Mouse (Mus musculus) hindbrain, embryonic 13.5 days (tissue): Measurements from ENCODE around the gene Wdr75. TPM values are rescaled to one million over a fixed set of nuclear protein-coding genes. Genes with fewer than 3 reads are reported as not detected.

Experiments
- ATAC-seq: fragments of 200-750 bp; cut with Nextera tagmentation; 2 replicates; pipeline ENCODE4 v1.8.0; 2017; ENCODE audit warnings: moderate TSS enrichment; ENCODE audit not compliant: low FRiP score
- H3K27ac ChIP-seq: fragments of 300-500 bp; sonication (generic); 2 replicates; pipeline ENCODE4 v1.5.1; 2015; ENCODE audit warnings: inconsistent platforms, mild to moderate bottlenecking, moderate library complexity
- H3K27me3 ChIP-seq: fragments of 300-500 bp; sonication (generic); 2 replicates; pipeline ENCODE4 v1.6.1; 2015; ENCODE audit warnings: mild to moderate bottlenecking, inconsistent platforms
- H3K36me3 ChIP-seq: fragments of 300-500 bp; sonication (generic); 2 replicates; pipeline ENCODE4 v1.6.1; 2015; ENCODE audit warnings: mild to moderate bottlenecking, inconsistent platforms
- H3K4me1 ChIP-seq: fragments of 300-500 bp; sonication (generic); replicated peaks from 2 replicates; pipeline ENCODE4 v1.6.1; 2015; ENCODE audit warnings: inconsistent platforms
- H3K4me2 ChIP-seq: fragments of 300-500 bp; sonication (generic); 2 replicates; pipeline ENCODE4 v1.6.1; 2015; ENCODE audit warnings: inconsistent platforms, mild to moderate bottlenecking, moderate library complexity
- H3K4me3 ChIP-seq: fragments of 300-500 bp; sonication (generic); 2 replicates; pipeline ENCODE4 v1.5.1; 2015; ENCODE audit warnings: mild to moderate bottlenecking, inconsistent platforms
- H3K9ac ChIP-seq: fragments of 300-500 bp; sonication (generic); 2 replicates; pipeline ENCODE4 v1.6.1; 2015; ENCODE audit warnings: mild to moderate bottlenecking, inconsistent platforms
- H3K9me3 ChIP-seq: fragments of 300-500 bp; sonication (generic); 2 replicates; pipeline ENCODE4 v1.6.1; 2016; ENCODE audit warnings: inconsistent platforms
- WGBS: fragments of 180-500 bp; shearing (Covaris S2); methylation state at CpG from one replicate; pipeline ENCODE4 v1.1.7; 2015; 5-methylcytosine and 5-hydroxymethylcytosine counted together
- polyA plus RNA-seq: library from polyadenylated mRNA; unstranded; fragments of >200 nt; fragmentation: Nextera tagmentation; extraction: Ambion mirVana; gene quantifications from 2 replicates; pipeline ENCODE4 v1.2.1, GENCODE M21; 2015

The Wdr75 gene
- polyA plus RNA-seq, 1 experiment from 2014 or later, result 59.1 TPM

DNA sequence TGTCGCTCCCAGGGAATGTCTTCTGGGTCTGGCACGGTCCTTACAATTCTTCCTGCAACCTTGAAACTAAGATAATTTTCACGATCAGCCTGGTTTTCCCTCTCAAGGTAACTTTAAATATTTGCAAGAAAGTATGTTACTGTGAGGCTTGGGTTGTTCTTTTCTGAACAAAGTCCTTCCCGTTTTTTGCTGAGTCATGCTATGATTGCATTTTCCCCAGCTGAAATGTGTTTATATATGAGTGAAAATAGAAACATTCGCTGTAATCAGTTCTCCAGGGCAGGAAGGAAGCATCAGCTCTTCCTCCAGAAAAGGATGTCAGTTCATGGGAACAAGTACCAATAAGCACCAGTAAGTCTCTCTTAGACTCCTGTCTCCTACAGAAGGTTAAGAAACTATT is 65.4 kb downstream of the Wdr75 start:
- 73% methylated on average over 5 of the region's 5 CpGs for WGBS
- Histone ChIP-seq H3K27ac (no peak overlapping the region), H3K4me1 (no peaks in the 10 kb centered on the region), H3K4me2 (no peak overlapping the region), H3K27me3 (no peaks in the 10 kb centered on the region), H3K9ac (no peak overlapping the region), H3K9me3 (no peaks in the 10 kb centered on the region), H3K4me3 (no peak overlapping the region), H3K36me3 (no peaks in the 10 kb centered on the region)
- ATAC-seq, result no peak

DNA sequence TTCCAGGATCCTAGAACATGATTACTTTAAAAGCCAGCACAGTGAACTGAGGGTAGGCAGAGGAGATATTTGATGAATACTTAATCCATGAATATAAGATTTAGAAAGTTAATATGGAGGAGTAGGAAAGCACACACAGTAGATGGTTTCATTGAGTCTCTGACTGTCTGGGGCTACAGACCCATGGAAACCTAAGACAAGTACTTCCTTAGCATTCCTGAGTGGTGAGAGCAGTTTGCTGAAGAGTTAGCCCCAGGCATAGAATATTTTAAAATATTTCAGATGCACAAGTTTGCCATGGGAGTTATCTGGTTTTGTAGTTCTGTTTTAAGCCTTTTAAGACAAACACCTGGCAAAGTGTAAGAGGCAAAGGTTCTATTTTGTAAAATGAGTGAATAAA is 66.2 kb downstream of the Wdr75 start:
- H3K4me2 ChIP-seq, result no peak overlapping the region
- no peak overlapping the region for H3K9ac ChIP-seq
- no peak for ATAC-seq
- no peaks in the 10 kb centered on the region for H3K36me3 ChIP-seq
- no peak overlapping the region for H3K27ac ChIP-seq
- no peaks in the 10 kb centered on the region for H3K9me3 ChIP-seq
- no peaks in the 10 kb centered on the region for H3K4me1 ChIP-seq
- H3K4me3 ChIP-seq, result no peak overlapping the region
- H3K27me3 ChIP-seq, result no peaks in the 10 kb centered on the region

DNA sequence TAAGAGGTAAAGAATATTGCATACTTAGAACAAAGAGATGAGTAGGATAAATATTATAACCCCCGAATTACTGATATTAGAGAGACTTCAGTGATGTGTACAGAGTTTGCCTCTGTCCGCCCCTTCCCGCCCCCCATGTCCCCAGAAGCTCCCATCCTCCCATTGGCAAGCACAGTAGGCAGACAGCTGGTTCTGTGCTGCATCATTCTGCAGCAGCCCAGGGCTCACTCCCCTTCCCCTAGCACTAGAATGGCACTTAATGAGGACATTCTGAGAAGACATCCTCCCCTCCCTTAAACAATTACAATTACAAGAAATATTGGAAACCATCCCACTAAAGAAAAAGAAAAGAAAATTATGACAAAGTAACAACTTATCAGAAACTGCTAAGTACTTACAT is 68.7 kb downstream of the Wdr75 start:
- 95% methylated on average over 3 of the region's 3 CpGs for WGBS
- no peak overlapping the region for H3K27ac ChIP-seq
- H3K9me3 ChIP-seq, result no peaks in the 10 kb centered on the region
- no peak for ATAC-seq
- no peaks in the 10 kb centered on the region for H3K36me3 ChIP-seq
- no peaks in the 10 kb centered on the region for H3K27me3 ChIP-seq
- H3K9ac ChIP-seq, result no peak overlapping the region
- no peaks in the 10 kb centered on the region for H3K4me1 ChIP-seq
- no peak overlapping the region for H3K4me3 ChIP-seq
- H3K4me2 ChIP-seq, result no peak overlapping the region

DNA sequence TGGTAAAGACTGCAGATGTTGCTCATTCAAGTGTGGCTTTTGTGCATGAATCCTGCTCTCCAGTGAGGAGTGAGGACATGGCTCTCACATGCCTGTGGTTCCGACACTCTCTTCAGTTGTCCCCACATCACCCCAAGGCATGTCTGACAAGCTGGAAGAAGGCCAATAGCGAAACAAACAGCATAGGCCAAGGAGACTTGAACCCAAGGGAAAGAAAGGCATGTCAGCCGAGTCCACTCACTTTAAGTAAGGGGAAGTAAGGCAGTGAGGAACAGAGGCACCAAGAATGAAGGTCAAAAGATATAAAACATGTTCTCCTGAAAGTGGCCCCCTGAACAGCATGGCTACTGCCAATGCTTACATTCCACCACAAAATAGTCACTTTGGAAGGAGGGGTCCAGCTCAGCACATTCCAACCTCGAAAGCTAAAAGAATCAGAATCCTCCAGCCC is 69.6 kb downstream of the Wdr75 start:
- Histone ChIP-seq H3K27ac (no peak overlapping the region), H3K4me2 (no peak overlapping the region), H3K9ac (no peak overlapping the region), H3K27me3 (no peaks in the 10 kb centered on the region), H3K9me3 (no peaks in the 10 kb centered on the region), H3K4me1 (no peaks in the 10 kb centered on the region), H3K36me3 (no peaks in the 10 kb centered on the region), H3K4me3 (no peak overlapping the region)
- no peak for ATAC-seq
- WGBS, result 68% methylated on average over 4 of the region's 4 CpGs

DNA sequence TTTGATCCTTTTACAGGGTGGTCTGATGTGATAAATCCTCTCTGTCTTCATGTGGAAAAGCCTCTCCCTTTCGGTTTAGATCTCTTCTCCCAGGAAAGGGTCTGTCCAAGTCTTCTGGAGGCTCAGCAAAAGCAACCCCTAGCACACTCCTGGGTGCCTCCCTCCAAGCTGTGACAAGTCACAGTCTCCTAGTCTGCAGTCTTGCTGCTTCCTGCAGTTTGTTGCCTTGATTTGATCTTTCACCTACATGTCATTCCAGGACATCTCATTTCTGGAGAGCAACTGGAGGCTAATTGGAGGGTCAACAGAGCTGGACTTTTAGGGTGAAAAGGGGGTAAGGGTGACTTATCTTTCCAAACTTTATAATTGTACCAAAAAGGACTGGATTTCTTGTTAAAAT is 70.3 kb downstream of the Wdr75 start:
- no peaks in the 10 kb centered on the region for H3K27me3 ChIP-seq
- no peak overlapping the region for H3K9ac ChIP-seq
- H3K4me2 ChIP-seq, result no peak overlapping the region
- H3K4me3 ChIP-seq, result no peak overlapping the region
- no peak for ATAC-seq
- H3K9me3 ChIP-seq, result no peaks in the 10 kb centered on the region
- WGBS, result 75% methylated on average over 1 of the region's 1 CpGs
- H3K36me3 ChIP-seq, result no peaks in the 10 kb centered on the region
- no peak overlapping the region for H3K27ac ChIP-seq
- H3K4me1 ChIP-seq, result no peaks in the 10 kb centered on the region

DNA sequence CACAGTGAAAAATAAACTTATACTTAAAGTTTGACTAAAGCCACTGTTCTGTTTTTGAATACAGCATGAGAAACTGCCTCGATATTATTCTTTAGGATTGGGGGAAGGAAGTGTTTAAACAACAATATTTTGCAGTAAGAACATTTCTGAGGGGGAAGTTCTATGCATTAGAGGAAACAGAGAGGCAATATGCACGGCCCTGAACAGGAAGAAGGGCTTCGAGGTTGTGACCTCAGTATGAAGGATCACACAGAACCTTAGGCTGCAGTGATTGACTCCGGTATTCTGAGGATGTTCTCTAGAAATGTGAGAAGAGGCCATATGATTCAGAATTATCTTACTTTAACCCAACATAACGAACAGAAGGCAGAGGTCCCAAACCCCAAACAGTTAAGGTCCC is 70.8 kb downstream of the Wdr75 start:
- WGBS, result 76% methylated on average over 5 of the region's 5 CpGs
- H3K4me1 ChIP-seq, result no peaks in the 10 kb centered on the region
- no peaks in the 10 kb centered on the region for H3K9me3 ChIP-seq
- no peak overlapping the region for H3K4me3 ChIP-seq
- no peak overlapping the region for H3K9ac ChIP-seq
- H3K4me2 ChIP-seq, result no peak overlapping the region
- no peak for ATAC-seq
- H3K36me3 ChIP-seq, result no peaks in the 10 kb centered on the region
- no peaks in the 10 kb centered on the region for H3K27me3 ChIP-seq
- no peak overlapping the region for H3K27ac ChIP-seq

DNA sequence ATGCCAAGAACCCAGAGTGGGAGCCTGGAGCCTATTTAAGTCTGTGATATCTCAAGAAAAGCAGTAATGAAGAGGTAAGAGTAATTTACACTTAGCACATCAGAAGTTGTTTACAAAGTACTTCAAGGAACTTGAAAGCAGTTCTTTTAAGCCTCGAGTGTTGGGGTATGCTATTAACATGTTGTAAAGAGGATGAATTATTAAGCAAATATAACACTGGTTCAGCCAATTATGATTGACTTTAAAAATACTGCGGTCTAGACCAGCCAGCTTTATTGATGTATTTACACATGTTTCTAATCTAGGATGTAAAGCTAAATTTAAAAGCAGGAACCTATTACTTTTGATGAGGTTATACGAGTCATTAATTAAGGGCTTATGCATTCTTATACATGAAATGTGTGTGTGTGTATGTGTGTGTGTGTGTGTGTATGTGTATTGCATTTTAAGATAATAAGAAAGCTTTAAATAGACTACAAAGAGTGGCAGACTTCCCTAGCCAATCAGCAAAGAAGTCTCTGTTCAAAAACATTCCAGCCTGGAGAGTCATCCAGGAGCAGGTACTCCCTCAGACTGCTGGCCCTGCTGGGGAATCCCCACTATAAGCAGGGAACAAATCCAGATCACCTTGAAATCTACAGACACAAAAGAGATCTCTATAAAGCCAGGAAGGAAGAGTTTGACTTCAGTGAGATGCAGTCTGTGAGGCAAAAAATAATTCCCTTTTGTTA is 71.5 kb downstream of the Wdr75 start:
- H3K9ac ChIP-seq, result no peak overlapping the region
- H3K4me2 ChIP-seq, result no peak overlapping the region
- no peak for ATAC-seq
- H3K27me3 ChIP-seq, result no peaks in the 10 kb centered on the region
- WGBS, result 82% methylated on average over 3 of the region's 3 CpGs
- H3K27ac ChIP-seq, result no peak overlapping the region
- H3K4me3 ChIP-seq, result no peak overlapping the region
- H3K36me3 ChIP-seq, result no peaks in the 10 kb centered on the region
- H3K9me3 ChIP-seq, result no peaks in the 10 kb centered on the region
- no peaks in the 10 kb centered on the region for H3K4me1 ChIP-seq

DNA sequence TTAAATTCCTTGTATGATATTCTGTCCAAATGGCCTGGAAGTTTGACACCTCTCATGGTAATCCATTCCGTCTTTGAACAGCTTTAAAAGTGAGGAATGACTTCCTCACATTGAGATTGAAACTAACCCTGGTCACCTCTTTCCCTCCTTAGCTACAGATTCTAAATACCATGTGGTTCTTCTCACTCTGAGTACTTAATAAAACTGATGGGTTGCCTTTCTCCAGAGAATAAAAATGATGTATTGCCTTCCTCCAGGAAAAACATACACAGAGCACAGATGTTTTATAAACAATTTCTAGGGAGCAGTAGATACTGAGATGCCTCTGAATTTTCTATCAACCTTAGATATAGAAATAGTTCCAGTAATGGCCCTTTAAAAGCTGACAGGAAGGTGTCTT is 73.1 kb downstream of the Wdr75 start:
- no peak overlapping the region for H3K27ac ChIP-seq
- no peaks in the 10 kb centered on the region for H3K36me3 ChIP-seq
- no peak overlapping the region for H3K4me3 ChIP-seq
- no peaks in the 10 kb centered on the region for H3K27me3 ChIP-seq
- H3K4me2 ChIP-seq, result no peak overlapping the region
- 76% methylated on average over 1 of the region's 1 CpGs for WGBS
- no peaks in the 10 kb centered on the region for H3K4me1 ChIP-seq
- no peak overlapping the region for H3K9ac ChIP-seq
- H3K9me3 ChIP-seq, result no peaks in the 10 kb centered on the region
- no peak for ATAC-seq

DNA sequence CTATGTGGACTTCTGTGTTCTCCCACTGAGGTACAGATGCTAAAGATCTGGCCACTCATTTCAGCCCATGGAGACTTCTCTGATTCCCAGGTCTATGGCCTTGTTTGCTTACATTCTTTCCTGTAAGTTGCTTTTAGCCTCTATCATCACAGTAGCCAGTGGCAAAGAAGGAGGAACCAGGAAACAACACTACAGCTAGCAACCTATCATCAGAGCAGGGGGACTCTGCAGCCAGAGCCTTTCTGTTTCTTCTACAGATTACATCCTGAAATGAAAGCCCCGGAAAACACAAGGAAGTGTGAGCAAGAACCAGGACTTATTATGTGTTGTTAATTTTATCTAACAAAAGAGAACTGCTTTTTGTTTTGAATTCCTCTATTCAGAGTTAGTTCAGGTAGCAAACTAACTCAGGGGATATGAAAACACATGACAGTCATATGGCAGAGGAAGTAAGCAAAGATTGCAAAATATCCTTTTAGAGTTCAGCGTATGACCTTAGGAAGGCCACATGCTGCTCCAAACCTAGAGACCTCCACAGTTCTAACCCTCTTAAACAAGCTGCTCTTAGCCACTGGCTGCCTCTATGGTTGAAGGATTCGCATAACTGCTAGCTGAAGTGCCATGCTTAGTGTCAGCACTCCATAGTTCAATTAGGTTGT is 73.6 kb downstream of the Wdr75 start:
- ATAC-seq, result no peak
- H3K27me3 ChIP-seq, result no peaks in the 10 kb centered on the region
- 87% methylated on average over 3 of the region's 3 CpGs for WGBS
- no peaks in the 10 kb centered on the region for H3K36me3 ChIP-seq
- no peaks in the 10 kb centered on the region for H3K4me1 ChIP-seq
- H3K4me3 ChIP-seq, result no peak overlapping the region
- no peak overlapping the region for H3K27ac ChIP-seq
- no peak overlapping the region for H3K4me2 ChIP-seq
- H3K9ac ChIP-seq, result no peak overlapping the region
- no peaks in the 10 kb centered on the region for H3K9me3 ChIP-seq

Other genes with a start within 250 kb of the Wdr75 start
- not detected in 2 replicates for gene Gm5269, start 95.1 kb downstream of the Wdr75 start, polyA plus RNA-seq
- 32.0 and 38.1 TPM in 2 replicates for gene Slc40a1, start 131.4 kb downstream of the Wdr75 start, polyA plus RNA-seq